Mouse (Mus musculus) embryo, embryonic 10.5 days (tissue): Measurements from ENCODE around the gene Pgm5.
"Not testable (repeated sequence)": the region's sequence is repeated elsewhere in the genome, so short reads cannot be mapped to it uniquely, and the experiment has no call there.

ENCODE experiments used
- DNase-seq: peaks from one replicate; pipeline ENCODE4 v3.0.0-alpha.2; 2015; ENCODE audit warnings: low spot score

The Pgm5 gene

DNA sequence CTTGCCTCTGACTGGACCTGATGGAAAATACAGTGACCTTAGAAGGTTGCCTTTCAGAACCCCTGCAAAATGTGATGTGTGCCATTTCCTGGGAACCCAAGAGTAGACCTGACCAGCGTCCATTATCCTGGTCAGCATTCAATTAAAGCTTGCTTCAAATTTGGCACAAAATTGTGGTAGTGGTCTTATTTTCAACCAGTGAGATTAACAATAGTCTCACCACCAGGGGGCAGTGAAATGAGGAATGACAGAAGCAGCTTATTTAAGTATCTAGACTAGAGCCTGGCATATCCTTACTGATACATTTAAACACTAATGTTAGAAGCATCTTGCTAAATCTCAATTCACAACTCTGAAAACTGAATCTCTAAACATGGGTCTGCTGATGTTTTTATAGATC, 156.3 kb downstream of the Pgm5 start:
- peak; percentile 84 for DNase-seq

DNA sequence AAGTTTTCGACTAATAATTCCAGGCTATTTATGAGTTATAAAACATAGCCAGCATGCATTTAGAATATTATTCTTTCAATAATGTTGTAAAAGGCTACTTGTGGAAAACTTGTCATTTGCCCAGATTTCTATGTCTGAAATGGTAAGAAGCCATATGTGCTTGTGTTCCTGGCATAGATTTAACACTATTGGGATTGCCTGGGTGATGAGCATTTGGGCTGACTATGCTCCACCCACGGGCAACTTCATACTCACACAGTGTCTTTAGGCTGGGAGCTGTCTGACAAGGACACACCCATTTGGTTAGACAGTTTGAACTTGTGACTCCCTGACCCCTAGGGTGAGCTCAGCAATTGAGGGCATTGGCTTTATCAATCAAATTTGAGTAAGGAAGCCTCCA, 157.3 kb downstream of the Pgm5 start:
- no peak for DNase-seq

DNA sequence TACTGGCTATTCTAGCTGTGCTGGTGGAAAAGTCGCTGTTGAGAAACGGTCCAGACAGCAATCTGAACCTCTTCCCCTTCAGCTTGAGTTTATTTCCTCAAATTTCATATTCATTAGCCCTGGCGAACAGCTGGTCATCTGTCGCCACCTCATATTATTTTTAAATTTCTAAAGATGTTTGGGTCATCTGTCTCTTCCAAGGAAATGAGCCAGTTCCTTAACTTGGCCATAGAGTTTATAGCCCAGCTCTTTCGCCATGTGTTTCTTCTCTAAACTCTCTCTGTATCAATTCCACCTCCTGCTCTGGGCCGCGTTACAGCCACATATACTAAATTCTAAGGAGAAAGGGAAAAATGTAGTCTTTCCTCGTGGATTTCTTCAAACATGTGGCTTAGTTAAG, 158.0 kb downstream of the Pgm5 start:
- no peak for DNase-seq

DNA sequence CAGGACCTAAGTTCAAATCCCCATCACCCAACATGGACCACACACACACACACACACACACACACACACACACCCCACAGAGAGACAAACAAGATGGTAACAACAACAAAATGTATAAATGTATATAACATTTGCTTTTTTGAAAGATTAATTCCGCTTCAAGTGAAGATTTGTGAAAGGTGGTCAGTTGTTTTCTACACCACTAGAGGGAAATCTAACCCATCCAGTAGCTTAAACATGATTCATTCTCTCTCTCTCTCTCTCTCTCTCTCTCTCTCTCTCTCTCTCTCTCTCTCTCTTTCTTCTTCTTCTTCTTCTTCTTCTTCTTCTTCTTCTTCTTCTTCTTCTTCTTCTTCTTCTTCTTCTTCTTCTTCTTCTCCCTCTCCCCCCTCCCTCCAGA, 158.5 kb downstream of the Pgm5 start:
- not testable (repeated sequence) for DNase-seq

DNA sequence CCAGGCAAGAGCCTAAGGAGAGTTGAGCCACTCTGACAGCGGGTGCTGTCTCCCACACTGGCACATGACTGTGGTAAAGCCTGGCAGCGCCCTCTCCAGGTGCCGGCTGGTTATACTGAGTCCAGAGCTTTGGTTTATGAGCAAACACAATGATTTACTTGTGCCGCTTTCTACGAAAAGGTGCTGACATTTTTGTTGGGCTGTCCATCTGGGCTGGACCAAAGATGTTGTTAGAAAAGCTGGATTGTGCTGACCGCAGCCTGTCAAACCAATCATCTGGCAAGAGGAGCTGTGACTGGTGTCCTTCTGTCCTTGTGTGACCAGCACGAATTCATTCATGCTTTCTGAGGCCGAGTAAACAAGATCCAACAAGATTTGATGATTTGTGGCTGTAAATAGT, 159.9 kb downstream of the Pgm5 start:
- no peak for DNase-seq

DNA sequence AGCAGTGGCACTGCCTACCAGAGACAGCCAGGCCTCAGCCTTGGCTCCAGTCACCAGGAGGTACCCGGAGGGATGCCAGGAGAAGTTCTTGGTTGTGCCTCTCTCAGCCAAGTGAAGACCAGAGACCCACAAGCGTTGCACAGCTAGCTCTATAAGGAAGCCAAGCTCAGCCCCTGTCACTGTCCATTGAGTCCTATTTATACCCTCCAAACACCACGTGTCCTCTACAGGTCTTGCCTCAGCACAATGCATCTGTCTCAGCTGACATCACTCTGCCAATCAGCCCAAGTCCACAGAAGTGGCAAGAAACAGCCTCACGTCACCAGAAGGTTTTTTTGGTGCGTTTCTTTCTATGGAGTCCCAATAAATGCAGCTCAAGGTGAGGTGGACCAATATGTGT, 161.0 kb downstream of the Pgm5 start:
- no peak for DNase-seq

DNA sequence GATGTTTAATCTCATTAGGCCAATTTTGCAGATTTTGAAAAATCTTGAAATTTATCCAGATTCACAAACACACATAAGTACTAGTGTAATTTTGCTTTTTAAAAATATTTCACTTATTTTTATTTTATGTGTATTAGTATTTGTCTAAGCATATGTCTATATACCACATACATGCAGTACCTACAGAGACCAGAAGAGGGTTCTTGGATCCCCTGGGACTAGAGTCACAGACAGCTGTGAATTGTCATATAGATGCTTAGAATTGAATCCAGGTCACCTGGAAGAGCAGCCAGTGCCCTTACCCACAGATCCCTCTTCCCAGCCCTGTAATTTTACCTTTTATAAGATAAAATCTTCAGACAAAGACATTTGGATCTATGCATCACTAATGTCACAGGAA, 161.7 kb downstream of the Pgm5 start:
- peak; percentile 39 for DNase-seq

DNA sequence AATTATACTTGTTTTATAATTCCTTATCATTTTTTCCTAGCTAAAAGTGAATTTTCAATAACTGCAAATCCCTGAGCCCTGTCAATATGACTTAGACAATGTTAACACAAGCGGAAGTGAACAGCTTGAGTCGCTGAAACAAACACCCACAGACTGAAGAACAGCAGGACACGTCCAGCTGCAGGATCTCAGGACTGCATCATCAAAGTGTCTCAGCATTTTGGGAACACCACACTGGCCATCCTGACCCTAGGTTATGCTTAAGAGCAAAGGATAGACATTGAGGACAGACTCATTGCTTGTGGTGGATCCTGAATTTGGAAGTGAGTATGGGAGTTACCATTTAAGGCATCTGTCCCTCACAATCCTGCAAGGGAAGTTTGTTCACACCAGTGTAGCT, 162.5 kb downstream of the Pgm5 start:
- DNase-seq: no peak

DNA sequence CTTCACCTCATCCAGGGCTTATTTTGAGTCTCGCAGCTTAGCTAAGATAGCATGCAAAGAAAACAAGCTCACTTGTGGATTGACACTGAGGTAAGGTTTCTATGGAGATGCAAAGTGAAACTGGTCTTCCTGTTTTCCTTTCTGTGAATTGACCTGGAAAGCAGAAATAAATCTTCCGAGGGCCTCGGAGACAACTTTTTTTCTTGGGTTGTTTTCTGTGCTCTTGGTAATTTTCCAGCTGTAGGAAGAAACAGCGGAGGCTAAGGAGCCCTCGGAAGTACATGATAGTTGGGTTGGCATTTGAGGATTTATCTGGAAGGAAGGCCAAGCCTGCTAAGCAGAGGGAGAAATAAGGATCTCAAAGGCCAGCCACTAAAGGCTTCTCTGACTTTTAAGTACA, 163.0 kb downstream of the Pgm5 start:
- DNase-seq: peak; percentile 18

DNA sequence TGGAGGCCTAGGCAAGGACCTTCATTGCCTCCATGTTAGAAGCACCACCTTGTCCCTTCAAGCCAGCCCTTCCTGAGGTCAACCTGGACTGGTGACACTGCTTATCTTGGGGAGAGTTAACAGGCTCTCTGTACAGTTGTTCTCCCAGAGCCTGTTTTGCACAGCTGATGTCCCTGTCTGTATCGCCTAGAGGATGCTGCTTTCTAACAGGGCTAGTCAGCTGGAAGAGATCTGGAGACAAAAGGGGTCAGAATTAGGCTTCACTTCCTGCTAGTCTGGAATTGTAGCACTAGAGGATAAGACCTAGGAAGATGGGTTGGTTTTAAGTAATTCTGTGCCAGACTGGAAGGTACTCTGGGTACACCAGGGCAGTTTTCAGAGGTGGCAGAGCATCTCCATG, 163.7 kb downstream of the Pgm5 start:
- DNase-seq: no peak

DNA sequence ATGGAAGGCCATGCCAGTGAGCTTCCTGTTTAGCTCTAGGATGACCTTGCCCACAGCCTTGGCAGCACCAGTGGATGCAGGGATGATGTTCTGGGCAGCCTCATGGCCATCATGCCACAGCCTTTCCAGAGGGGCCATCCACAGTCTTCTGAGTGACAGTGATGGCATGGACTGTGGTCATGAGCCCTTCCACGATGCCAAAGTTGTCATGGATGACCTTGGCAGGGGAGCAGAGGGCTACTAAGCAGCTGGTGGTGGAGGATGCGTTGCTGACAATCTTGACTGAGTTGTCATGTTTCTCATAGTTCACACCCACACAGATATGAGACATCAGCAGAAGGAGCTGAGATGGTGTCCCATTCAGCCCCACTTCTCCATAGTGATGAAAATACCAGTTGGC, 169.0 kb downstream of the Pgm5 start:
- DNase-seq: no peak

DNA sequence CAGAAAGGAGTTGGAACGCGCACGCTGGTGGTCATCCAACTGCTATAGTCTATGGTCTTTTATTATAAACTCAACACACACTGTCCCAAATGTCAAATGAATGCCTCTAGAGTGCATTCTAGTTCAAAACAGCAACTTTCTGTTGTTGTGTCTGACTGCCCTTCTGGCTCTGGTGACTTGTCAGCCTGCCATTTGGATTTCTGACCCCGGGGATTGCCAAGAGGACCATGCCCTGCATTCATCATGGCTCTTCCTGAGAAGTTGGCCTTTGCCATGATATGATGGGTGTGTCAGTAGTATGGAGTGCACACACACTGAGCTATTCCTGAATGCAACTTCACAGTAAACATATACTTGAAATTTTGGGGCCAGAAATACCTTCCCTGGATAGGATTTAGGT, 172.1 kb downstream of the Pgm5 start:
- no peak for DNase-seq

DNA sequence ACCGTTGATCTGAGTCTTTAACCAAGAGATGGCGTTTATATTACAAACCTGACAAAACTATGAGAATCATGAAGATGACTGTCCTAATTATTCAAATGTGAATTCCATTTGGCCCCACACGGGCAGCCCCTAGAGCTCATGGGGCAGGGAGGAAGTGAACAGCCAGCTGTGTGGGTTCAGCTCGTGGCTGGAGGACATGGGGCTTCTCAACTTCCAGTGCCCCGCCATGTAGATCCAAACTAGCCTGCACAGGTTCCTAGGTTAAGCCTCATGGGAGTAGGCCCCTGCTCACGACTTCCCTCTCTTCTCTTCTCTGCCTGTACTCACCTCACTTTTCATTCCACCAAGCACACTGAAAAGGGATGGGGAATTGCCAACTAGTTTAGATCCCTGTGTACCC, 173.3 kb downstream of the Pgm5 start:
- DNase-seq: no peak

DNA sequence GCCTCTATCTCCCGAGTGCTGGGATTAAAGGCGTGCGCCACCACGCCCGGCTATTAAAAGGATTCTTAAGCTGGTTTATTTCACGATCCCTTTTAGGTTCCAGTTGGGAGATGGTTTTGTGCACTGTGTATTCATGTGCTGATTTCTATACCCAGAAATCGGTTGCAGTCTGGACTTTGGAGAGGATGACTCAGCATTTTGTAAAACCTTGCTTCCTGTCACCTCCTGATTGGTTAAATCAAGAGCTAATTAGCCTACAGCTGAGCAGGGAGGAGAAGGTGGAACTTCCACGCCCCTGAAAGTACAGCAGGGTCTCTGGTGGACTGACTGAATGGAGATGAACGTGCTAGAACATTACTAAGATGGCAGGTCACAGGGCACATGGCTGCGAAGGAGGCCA, 175.2 kb downstream of the Pgm5 start:
- DNase-seq: no peak

DNA sequence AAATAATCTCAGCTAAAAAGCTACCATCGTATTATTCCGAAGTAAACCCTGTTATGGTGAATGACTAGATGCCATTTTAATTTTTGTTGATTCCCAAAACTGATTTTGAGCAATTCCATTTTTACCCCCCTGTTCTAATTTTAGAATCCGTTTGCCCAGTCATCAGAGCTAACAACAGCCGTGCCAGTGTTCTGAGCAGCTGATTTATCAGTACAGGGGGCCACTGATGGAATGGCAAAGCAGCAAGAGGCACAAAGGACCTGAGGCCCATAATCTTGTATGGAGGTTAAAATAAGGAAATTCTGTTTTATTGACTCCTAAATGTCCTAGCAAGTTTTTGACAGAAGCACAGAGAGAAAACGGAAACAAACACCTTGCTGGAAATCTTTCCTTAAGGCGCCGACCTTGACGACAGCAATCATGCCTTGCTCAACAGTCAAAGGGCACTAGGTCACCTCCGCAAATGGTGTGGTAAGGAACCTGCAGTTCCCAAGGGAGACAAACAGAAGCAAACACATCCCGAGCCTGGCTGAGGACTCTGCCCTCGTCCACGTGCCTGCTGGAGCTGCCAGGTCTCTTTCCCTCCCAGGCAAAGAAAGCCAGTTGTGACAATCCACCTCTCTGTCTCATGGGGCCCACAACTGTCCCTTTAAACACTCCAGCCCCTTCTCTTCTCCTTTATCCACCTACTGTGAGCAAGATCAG, 178.5 kb downstream of the Pgm5 start:
- no peak for DNase-seq

DNA sequence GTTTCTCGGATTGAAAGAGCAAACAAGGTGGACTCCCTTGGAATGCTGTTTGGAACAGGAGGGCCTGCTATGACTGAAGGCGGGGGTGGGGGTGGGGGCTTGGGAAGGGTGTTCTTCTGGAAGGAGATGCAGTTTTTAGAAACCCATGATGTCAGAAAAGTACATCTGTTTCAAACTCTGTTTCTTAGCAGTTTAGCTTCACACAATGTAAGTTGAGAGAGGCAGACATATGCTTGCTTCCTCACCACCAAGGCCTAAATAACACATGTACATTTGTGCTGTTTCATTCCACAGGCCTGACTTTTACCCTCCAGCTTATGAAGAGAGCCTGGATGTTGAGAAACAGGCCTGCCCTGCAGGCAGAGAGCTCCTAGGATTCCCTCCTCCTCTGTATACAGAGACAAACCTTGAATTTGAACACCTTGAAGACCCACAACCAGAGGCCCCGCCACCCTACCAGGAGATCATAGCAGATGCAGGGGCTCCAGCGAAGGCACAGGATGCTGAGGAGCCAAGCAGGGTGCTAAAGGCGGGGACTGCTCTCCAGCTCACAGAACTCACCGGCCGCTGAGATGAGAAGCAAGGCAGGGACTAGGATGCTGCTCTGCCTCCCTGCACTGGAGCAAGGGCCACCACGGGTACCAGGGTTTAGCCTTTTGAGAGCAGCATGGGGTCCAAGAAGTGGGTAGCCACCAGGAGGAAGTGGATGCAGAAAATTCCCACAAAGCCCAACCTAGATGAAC, 184.2 kb downstream of the Pgm5 start:
- no peak for DNase-seq

DNA sequence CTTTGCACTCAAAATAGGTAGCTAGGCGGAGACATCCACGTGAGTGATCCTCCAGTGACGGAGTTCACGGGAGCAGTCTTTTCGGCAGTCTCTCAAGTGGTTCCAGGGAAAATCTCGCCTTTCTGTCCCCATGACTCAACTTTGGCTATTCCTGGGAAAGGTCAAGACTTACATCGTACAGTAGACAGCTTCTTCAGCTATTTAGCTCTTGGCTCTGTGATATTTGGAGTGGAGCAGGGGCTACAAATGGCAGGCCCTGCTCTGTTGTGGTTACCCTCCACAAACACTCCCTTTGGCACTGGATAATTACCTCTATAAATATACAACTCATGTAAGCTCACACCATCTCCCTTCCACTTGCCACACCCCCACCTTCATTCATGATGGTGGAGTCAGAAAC, 185.2 kb downstream of the Pgm5 start:
- DNase-seq: no peak

DNA sequence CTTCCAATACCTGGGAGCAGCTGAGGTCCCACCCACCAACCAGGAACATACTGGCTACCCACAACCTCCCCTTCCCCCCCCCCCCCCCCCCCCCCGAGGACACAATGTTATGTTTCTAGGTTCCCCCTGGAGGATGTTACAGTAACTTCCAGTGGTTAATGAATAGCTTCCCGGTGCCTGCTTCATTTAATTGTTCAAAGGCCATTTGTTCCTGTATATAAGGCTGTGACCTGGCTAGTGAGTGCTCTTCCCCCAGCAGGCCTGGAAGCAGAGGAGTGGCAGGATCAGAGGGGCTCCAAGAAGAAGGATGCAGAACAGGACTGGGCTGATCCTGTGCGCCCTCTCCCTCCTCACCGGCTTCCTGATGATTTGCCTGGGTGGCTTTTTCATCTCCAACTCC, 187.9 kb downstream of the Pgm5 start, which contains the start of gene Tmem252:
Gene Tmem252 (plus strand): TSS at position 247 of the 400 bp plus-strand sequence.
- DNase-seq: no peak

DNA sequence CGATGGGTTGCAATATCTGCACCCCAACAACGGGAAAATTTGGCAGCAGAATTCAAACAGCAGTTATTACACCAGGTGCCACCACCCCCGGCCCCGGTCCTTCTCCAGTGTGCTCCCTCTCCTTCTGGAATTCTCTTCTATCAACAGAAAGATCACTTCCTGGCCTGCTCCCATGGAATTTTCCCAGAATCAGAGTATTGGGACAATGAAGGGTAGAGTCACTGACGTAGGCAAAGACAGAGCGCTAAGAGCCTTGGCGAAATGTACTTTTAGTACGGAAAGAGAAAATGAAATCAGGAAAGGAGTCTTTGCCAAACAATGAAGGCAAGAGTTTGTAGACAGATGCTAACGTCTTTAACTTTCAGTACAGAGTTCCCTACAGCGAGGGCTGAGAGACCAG, 188.3 kb downstream of the Pgm5 start:
- no peak for DNase-seq

DNA sequence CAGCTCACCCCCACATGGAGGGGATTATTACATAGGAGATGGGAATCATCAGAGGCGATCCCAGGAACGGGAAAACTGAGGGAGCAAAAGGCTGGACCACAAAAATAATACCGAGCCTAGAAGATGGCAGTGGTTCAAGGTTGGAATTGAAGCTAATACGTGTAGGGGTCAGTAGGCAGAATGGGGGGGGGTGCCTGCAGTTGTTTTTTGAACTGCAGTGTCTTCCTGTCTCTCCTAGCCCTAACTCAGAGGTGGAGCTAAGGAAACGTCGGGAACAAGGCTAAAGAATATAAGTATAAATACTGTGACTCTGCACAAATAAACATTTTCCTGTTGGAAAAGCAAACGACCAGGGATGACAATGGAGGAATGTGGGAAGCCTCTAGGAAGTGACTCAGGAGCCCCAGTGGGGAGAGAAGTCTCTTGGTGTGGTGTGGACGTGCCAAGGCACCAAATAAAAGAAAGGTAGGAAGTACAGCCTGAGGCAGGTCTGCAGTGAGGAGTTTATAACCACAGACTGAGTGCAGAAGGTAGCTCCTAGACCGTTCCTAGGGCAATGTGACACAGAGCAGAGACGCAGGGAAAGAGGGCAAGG, 189.2 kb downstream of the Pgm5 start:
- DNase-seq: no peak

DNA sequence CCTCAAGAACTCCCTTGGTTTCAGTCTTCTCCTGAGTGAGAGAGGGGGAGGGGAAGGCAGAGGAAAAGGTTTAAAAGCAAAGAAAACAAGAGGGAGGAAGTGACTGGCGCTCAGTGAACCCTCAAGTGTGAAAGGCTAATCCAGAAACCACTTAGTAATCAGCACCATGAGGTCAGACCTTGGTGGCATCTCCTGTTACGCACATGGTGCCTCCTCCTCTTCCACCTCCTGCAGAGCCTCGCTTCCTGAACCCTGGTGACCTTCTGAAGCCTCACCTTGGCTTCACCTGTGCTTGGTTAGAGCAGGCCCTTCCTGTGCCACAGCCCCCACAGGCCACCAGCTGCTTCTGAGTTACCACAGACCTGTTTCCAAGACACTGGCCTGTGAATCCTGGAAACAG, 190.1 kb downstream of the Pgm5 start:
- peak; percentile 47 for DNase-seq

DNA sequence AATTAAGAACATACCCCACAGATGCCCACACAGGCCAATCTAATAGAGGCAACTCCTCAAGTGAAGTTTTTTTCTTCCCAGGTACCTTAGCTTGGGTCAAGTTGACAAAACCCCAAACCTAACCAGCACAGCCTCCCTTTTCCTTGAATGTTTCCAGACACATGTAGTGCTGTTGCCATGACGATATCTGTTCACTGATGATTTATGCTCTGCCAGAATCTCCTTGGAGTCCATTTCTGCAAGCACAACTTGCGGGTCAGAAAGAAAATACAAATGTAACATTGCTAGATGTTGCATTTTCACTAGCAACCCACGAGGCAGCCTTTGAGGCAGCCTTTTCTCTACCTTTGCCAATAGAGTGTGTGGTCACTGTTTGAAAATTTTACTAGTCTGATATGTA, 194.1 kb downstream of the Pgm5 start:
- peak; percentile 50 for DNase-seq

DNA sequence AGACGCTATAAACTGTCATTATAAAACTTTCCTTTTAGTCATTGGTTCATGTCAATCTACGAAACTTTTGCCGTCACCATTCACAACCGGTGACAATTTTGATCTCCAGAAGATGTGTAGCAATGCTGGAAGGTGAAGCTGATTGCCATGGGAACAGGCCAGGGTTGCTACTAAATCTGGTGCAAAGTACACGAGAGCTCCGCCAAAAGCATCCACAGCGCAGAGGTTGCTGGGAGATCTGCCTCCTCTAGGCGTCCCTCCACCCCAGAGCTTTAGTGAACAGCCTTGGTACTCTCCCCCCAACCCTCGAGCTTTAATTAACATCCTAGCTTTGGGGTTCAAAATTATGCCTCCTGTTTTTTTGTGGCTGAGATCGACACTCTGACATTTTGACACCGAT, 195.9 kb downstream of the Pgm5 start:
- DNase-seq: no peak

DNA sequence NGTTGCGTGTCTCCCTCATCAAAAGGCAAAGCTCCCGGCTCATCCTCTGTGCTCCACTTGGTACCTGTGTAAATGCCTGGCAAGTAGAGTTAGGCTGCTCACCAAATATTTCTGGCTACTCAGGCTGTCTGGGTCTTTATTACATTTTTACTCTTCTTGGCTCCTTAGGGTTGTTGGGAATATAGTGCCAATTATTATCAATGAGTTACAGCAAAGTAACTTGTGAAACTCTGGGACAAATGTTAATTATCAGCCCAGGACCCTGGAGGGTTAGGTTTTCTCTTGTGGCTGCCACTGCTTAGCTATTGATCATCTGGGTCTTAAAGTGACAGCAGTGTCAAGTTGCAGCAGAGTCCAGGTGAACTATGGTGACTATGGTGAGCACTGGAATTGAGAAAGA, 199.3 kb downstream of the Pgm5 start:
- no peak for DNase-seq
